Mouse (Mus musculus): ENCODE data around the gene Eftud2. TPM values are rescaled to one million over a fixed set of nuclear protein-coding genes. Genes with fewer than 3 reads are reported as not detected.
A peak's percentile ranks its signal among the peaks of the same experiment; 100 is the strongest.

The Eftud2 gene
- total and polyA plus RNA-seq, 3 experiments = 135 to 403 (median 216) TPM

DNA sequence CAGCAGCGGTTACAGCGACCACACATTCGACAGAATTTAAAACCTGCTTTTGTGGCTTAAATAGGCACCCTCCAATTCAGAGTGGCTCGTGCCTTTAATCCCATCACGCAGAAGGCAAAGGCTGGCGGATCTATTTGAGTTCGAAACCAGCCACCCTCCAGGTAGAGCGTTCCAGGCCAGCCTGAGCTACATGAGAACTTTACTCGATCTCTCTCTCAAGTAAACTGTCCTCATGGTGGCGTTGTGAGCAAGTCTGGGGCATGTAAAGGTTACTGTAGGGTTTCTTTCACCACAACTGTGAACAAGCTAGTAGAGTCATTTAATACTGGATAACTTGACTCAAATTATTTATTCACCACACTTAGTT lies 44.5 kb upstream of the Eftud2 start:
- peak; percentile 95 for DNase-seq (ENCODE audit: extremely low read depth)
- TF ChIP-seq ELF1 (IDR thresholded peaks at IDR 0.05; ENCODE audit: low read depth, low read length) (no peak), POLR2AphosphoS2 (IDR thresholded peaks at IDR 0.05; ENCODE audit: low read depth, low read length) (no peak), CHD2 (IDR thresholded peaks at IDR 0.05; ENCODE audit: low read length) (no peak; the same call in none of the 2 replicates), USF1 (IDR thresholded peaks at IDR 0.05; ENCODE audit: low read depth, low read length) (no peak), SIN3A (IDR thresholded peaks at IDR 0.05; ENCODE audit: low read length) (no peak), MAFK (IDR thresholded peaks at IDR 0.05; ENCODE audit: insufficient replicate concordance, low read length) (0 out of 2 replicates have a peak, but pooled peaks have one; percentile 49), RAD21 (IDR thresholded peaks at IDR 0.05; ENCODE audit: low read depth, low read length) (peak; percentile 63), ZC3H11A (IDR thresholded peaks at IDR 0.05; ENCODE audit: low read depth, low read length) (peak; percentile 39; the same call in 1 of the 2 replicates), IRF4 (IDR thresholded peaks at IDR 0.05; ENCODE audit: low read depth, low read length) (peak; percentile 45), ETS1 (conservative IDR thresholded peaks at IDR 0.05; ENCODE audit: low read depth, low read length) (peak; percentile 49; the same call in 1 of the 2 replicates), ZMIZ1 (IDR thresholded peaks at IDR 0.05; ENCODE audit: low read depth, low read length) (no peak; the same call in 1 of the 2 replicates), TBP (conservative IDR thresholded peaks at IDR 0.05; ENCODE audit: low read depth, low read length) (no peak), NELFE (IDR thresholded peaks at IDR 0.05; ENCODE audit: low read depth, low read length) (no peak), NRF1 (IDR thresholded peaks at IDR 0.05; ENCODE audit: low read depth, low read length) (no peak), PAX5 (IDR thresholded peaks at IDR 0.05; ENCODE audit: low read length) (no peak), HCFC1 (IDR thresholded peaks at IDR 0.05; ENCODE audit: low read depth, low read length) (no peak; the same call in 1 of the 2 replicates), ZNF384 (IDR thresholded peaks at IDR 0.05; ENCODE audit: low read depth, low read length) (no peak), CHD1 (IDR thresholded peaks at IDR 0.05; ENCODE audit: low read depth, low read length) (no peak; the same call in 1 of the 2 replicates), SMC3 (IDR thresholded peaks at IDR 0.05; ENCODE audit: low read depth, low read length) (peak; percentile 67), E2F4 (IDR thresholded peaks at IDR 0.05; ENCODE audit: insufficient replicate concordance, low read depth, low read length) (no peak), POLR2A (IDR thresholded peaks at IDR 0.05; ENCODE audit: low read depth, low read length) (no peak), EP300 (IDR thresholded peaks at IDR 0.05; ENCODE audit: low read length) (no peak), GABPA (IDR thresholded peaks at IDR 0.05; ENCODE audit: insufficient replicate concordance, low read depth, low read length) (no peak), BHLHE40 (IDR thresholded peaks at IDR 0.05; ENCODE audit: low read depth, low read length) (peak; percentile 86), MEF2A (IDR thresholded peaks at IDR 0.05; ENCODE audit: borderline replicate concordance, low read depth, low read length) (peak; percentile 36; the same call in 1 of the 2 replicates), UBTF (IDR thresholded peaks at IDR 0.05; ENCODE audit: low read depth, low read length) (peak; percentile 75; the same call in 1 of the 2 replicates), RCOR1 (conservative IDR thresholded peaks at IDR 0.05; ENCODE audit: low read depth, low read length) (peak; percentile 76), MXI1 (IDR thresholded peaks at IDR 0.05; ENCODE audit: low read depth, low read length) (no peak), TCF12 (IDR thresholded peaks at IDR 0.05; ENCODE audit: low read depth, low read length) (no peak), JUN (IDR thresholded peaks at IDR 0.05; ENCODE audit: insufficient read depth, low read depth, low read length) (no peak), CTCF (conservative IDR thresholded peaks at IDR 0.05 in 1 of 2, IDR thresholded peaks at IDR 0.05 in 1 of 2; ENCODE audit: low read depth in 2 of 2, low read length in 2 of 2) (peak in 1 of 2 experiments; percentile 75; a peak in 3 of 4 replicates), KAT2A (IDR thresholded peaks at IDR 0.05; ENCODE audit: insufficient replicate concordance, low read length) (no peak), USF2 (conservative IDR thresholded peaks at IDR 0.05; ENCODE audit: low read depth, low read length) (no peak), JUND (conservative IDR thresholded peaks at IDR 0.05; ENCODE audit: low read depth, low read length) (no peak), MAX (IDR thresholded peaks at IDR 0.05; ENCODE audit: low read length) (no peak), MYC (IDR thresholded peaks at IDR 0.05; ENCODE audit: low read depth, low read length) (peak; percentile 74; the same call in 1 of the 2 replicates), ZKSCAN1 (IDR thresholded peaks at IDR 0.05; ENCODE audit: borderline replicate concordance, low read depth, low read length) (no peak), MAZ (IDR thresholded peaks at IDR 0.05; ENCODE audit: low read depth, low read length) (no peak)
- Histone ChIP-seq H3K4me2 (ENCODE audit: insufficient read depth, low read depth, poor library complexity, severe bottlenecking) (peak overlapping the region; percentile 63; the same call in 1 of the 2 replicates), H3K27me3 (replicated peaks) (peaks cover 8% of the 10 kb centered on the region), H3K9me3 (replicated peaks; ENCODE audit: low read length) (peaks cover 3% of the 10 kb centered on the region), H3K4me1 (ENCODE audit: control insufficient read depth in 1 of 2, insufficient read depth in 2 of 2) (peaks cover 11 to 34% of the 10 kb centered on the region in 2 experiments), H3K27ac (ENCODE audit: insufficient read depth, low read depth) (peak overlapping the region; percentile 89), H3K9ac (ENCODE audit: insufficient read depth, low read depth) (peak overlapping the region; percentile 59), H3K79me2 (replicated peaks; ENCODE audit: control insufficient read depth, extremely low read depth, insufficient read depth, poor library complexity, severe bottlenecking) (peaks cover 41% of the 10 kb centered on the region), H3K36me3 (replicated peaks in 1 of 2; ENCODE audit: control insufficient read depth in 1 of 2, insufficient read depth in 1 of 2, low read length in 1 of 2) (peaks cover 0 to 20% of the 10 kb centered on the region in 2 experiments), H3K4me3 (replicated peaks in 1 of 3; ENCODE audit: low read depth in 2 of 3, low read length in 2 of 3, poor library complexity in 1 of 3) (peak overlapping the region; percentile 59 to 83 (median 71))
- in situ Hi-C loops (cut with MboI; ENCODE audit: low pct_ligation_motif_present, low pct_unique_long_range_greater_than_20kb, low sequenced_read_pairs) (no loop called here), dilution Hi-C loops (cut with MboI; ENCODE audit: extremely low pct_ligation_motif_present, extremely low pct_unique_long_range_greater_than_20kb, low sequenced_read_pairs) (no loop called here)
